Mouse (Mus musculus) heart, postnatal 0 days (tissue): ENCODE measurements around the gene 4930432K21Rik. TPM values are rescaled to one million over a fixed set of nuclear protein-coding genes. Genes with fewer than 3 reads are reported as not detected.
A peak's percentile ranks its signal among the peaks of the same experiment; 100 is the strongest.

Experiments
- ATAC-seq: fragments of 200-750 bp; cut with Nextera tagmentation; 2 replicates; pipeline ENCODE4 v1.8.0; 2017; ENCODE audit warnings: low read depth, moderate number of reproducible peaks, moderate library complexity; ENCODE audit not compliant: insufficient read depth
- DNase-seq: peaks from one replicate; pipeline ENCODE4 v3.0.0-alpha.2; 2016; ENCODE audit warnings: low spot score
- H3K27ac ChIP-seq: fragments of 300-500 bp; sonication (generic); 2 replicates; pipeline ENCODE4 v1.5.1; 2014; ENCODE audit warnings: low read depth, mild to moderate bottlenecking
- H3K27me3 ChIP-seq: fragments of 300-500 bp; sonication (generic); 2 replicates; pipeline ENCODE4 v1.6.1; 2014; ENCODE audit warnings: low read length, mixed read lengths; ENCODE audit not compliant: control insufficient read depth, insufficient read depth
- H3K36me3 ChIP-seq: fragments of 300-500 bp; sonication (generic); replicated peaks from 2 replicates; pipeline ENCODE4 v1.6.1; 2014; ENCODE audit warnings: low read length, mixed read lengths; ENCODE audit not compliant: control insufficient read depth, insufficient read depth
- H3K4me1 ChIP-seq: fragments of 300-500 bp; sonication (generic); 2 replicates; pipeline ENCODE4 v1.6.1; 2014; ENCODE audit warnings: antibody characterized with exemption; ENCODE audit not compliant: control insufficient read depth, insufficient read depth
- H3K4me2 ChIP-seq: fragments of 300-500 bp; sonication (generic); 2 replicates; pipeline ENCODE4 v1.6.1; 2014; ENCODE audit warnings: low read depth, mild to moderate bottlenecking, low read length, moderate library complexity
- H3K4me3 ChIP-seq: fragments of 300-500 bp; sonication (generic); 2 replicates; pipeline ENCODE4 v1.5.1; 2014; ENCODE audit warnings: low read depth, low read length
- H3K9ac ChIP-seq: fragments of 300-500 bp; sonication (generic); replicated peaks from 2 replicates; pipeline ENCODE4 v1.6.1; 2014; ENCODE audit warnings: low read depth, low read length, mixed read lengths
- H3K9me3 ChIP-seq: fragments of 300-500 bp; sonication (generic); replicated peaks from 2 replicates; pipeline ENCODE4 v1.6.1; 2016; ENCODE audit warnings: low read length; ENCODE audit not compliant: control insufficient read depth
- CTCF ChIP-seq: IDR thresholded peaks from 2 replicates; pipeline ENCODE4 v1.5.1; 2016; ENCODE audit warnings: antibody characterized with exemption, control low read depth, low read depth
- EP300 ChIP-seq: IDR thresholded peaks from 2 replicates; pipeline ENCODE4 v1.6.1; 2016; ENCODE audit warnings: antibody characterized with exemption, low read depth
- WGBS: fragments of 180-500 bp; shearing (Covaris S2); extraction: QIAGEN DNeasy Blood & Tissue Kit; methylation state at CpG from one replicate; pipeline ENCODE4 v1.1.7; 2014; 5-methylcytosine and 5-hydroxymethylcytosine counted together
- polyA plus RNA-seq: library from polyadenylated mRNA; unstranded; fragments of >200 nt; fragmentation: Nextera tagmentation; extraction: Ambion mirVana; gene quantifications from 2 replicates; pipeline ENCODE4 v1.2.1, GENCODE M21; 2015
- total RNA-seq: library from RNA; depleted of rRNA; stranded (reverse); fragments of >200 nt; gene quantifications from 2 replicates; pipeline ENCODE4 v1.2.3, GENCODE M21; 2014; ENCODE audit warnings: low replicate concordance

The 4930432K21Rik gene
- total and polyA plus RNA-seq, 2 experiments from 2014 or later, result 0.48 TPM; not detected in 1

DNA sequence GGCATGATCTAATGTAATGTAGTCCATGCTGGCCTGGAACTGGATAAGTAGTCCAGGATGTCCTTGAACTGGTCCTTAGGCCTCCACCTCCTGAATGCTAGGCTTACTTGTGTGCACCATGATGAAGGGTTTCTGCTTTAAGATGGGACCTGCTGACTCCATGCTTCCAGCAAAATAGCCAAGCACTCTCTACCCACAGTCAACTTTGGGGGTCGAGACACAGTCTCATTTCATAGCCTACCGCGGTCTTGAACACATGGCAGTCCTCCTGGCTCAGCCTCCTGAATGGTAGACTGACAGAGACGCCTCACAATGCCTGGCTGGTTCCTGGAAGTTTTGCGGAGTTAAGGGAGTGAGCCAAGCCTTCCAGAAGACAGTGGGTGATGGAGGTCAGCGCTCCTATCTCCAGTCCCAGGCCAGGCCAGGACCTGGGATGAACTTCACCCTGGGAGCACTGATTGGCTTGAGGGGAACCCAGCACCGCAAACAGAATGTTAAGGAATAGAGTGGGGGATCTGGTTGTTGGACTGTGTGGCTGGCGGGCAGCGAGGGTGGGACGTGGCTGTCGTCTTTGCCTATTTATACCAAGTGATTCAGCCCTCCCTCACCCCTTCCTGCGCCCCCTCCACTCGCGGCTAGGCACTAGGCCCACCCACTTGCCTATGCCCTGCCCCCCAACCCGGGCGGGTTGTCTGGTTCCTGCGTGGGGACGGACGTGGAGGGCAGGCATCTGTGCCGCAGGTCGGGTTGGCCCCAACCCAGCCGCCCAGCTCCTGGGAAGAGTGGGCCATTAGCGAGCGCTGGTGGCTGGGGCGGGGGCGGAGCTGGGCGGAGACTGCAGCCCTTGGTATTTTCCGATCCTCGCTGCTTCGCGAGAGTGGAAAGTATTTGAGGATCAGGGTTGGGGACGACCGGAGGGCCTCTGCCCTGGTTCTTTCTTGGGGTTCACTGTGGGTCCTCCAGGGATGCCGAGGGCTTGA lies 55.4 kb downstream of the 4930432K21Rik start:
- H3K9ac ChIP-seq, result peak overlapping the region; percentile 90
- H3K9me3 ChIP-seq, result no peaks in the 10 kb centered on the region
- WGBS, result 3% methylated on average over 33 of the region's 34 CpGs
- peaks cover 32% of the 10 kb centered on the region for H3K36me3 ChIP-seq
- TF ChIP-seq EP300 (no peak), CTCF (no peak)
- H3K4me3 ChIP-seq, result peak overlapping the region; percentile 79
- no peaks in the 10 kb centered on the region for H3K27me3 ChIP-seq
- peaks cover 45% of the 10 kb centered on the region for H3K4me1 ChIP-seq
- peak; percentile 66 for ATAC-seq
- H3K4me2 ChIP-seq, result peak overlapping the region; percentile 85
- DNase-seq, result peak; percentile 87
- H3K27ac ChIP-seq, result peak overlapping the region; percentile 99

DNA sequence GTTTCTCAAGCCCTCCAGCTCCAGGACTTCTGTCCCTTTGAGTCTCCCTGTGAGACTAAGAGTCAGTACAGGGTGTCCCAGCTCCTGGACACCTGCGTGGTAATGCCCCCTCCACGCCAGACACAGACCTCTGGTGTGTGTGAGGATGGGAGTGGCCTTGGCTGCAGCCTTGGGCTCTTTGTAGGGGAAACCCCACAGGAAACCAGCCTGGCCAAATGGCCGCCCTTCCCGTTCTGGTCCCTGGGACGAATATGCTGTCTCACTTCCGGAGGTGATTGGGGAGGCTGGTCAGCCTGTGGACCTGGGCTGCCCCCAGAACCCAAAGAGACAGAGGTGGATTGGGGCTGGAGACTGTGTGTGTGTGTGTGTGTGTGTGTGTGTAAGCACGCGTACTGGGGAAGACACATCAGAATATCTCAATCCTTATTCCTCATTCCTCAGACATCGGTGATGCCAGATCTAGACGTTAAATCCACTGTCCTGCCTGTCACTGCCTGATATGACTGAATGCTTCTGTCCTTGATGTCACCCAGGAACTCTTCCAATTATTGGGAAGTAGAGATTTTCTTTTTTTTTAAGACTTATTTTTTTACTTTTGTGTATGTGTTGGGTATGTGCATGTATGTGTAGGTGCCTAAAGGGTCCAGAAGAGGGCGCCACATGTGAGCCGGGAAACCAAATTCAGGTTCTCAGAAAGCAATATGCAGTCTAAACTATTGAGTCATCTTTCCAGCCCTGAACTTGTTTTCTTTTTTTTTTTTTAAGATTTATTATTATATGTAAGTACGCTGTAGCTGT lies 56.3 kb downstream of the 4930432K21Rik start:
- Histone ChIP-seq H3K4me1 (peaks cover 45% of the 10 kb centered on the region), H3K27me3 (no peaks in the 10 kb centered on the region), H3K27ac (peak overlapping the region; percentile 99), H3K4me3 (peak overlapping the region; percentile 79), H3K9ac (peak overlapping the region; percentile 90), H3K4me2 (peak overlapping the region; percentile 85), H3K9me3 (no peaks in the 10 kb centered on the region), H3K36me3 (peaks cover 41% of the 10 kb centered on the region)
- TF ChIP-seq EP300 (peak; percentile 96), CTCF (peak; percentile 46)
- WGBS, result 37% methylated on average over 13 of the region's 13 CpGs
- DNase-seq (peak; percentile 85), ATAC-seq (peak; percentile 52)

DNA sequence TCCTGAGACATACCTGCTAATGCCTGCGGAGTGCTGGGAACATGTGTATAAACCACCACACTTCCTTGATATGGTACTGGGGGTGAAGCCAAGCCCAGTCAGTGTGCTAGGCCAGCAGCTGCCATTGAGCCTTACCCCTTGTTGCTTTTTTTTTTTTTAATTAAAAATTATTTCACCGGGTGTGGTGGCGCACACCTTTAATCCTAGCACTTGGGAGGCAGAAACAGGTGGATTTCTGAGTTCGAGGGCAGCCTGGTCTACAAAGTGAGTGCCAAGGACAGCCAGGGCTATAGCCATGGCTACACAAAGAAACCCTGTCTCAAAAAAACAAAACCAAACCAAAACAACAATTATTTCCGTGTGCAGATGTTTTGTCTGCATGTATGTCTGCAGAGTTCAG lies 57.2 kb downstream of the 4930432K21Rik start:
- no peak for TF ChIP-seq CTCF
- no peak for TF ChIP-seq EP300
- H3K4me2 ChIP-seq, result no peak overlapping the region

DNA sequence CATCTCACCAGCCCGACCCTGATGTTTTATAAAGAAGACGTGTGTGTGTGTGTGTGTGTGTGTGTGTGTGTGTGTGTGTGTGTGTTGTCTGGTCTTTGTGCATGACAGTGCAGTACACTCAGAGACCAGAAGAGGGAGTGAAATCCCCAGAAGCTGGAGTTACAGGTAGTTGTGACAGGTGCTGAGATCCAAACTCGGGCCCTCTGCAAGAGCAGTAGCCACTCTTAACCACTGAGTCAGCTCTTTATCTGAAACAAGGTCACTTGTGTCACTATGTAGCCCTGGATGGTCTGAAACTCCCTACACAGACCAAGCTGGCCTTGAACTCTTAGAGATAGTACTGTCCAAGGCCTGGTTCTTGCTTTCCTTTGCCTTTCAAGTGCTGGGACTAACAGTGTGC lies 58.8 kb downstream of the 4930432K21Rik start:
- Histone ChIP-seq H3K4me3 (no peak overlapping the region), H3K27me3 (no peaks in the 10 kb centered on the region), H3K9ac (no peak overlapping the region), H3K4me2 (no peak overlapping the region), H3K27ac (peak overlapping the region; percentile 76), H3K36me3 (peaks cover 58% of the 10 kb centered on the region), H3K4me1 (peaks cover 41% of the 10 kb centered on the region), H3K9me3 (no peaks in the 10 kb centered on the region)
- WGBS, result 91% methylated on average over 3 of the region's 3 CpGs
- no peak for DNase-seq
- no peak for ATAC-seq
- TF ChIP-seq CTCF (0 out of 2 replicates have a peak, but pooled peaks have one; percentile 10), EP300 (no peak)

More for the DNA sequence above, 57.2 kb downstream of the 4930432K21Rik start:
- Histone ChIP-seq H3K4me1 (peaks cover 43% of the 10 kb centered on the region), H3K27me3 (no peaks in the 10 kb centered on the region), H3K36me3 (peaks cover 50% of the 10 kb centered on the region), H3K27ac (peak overlapping the region; percentile 99; the same call in 1 of the 2 replicates), H3K9me3 (no peaks in the 10 kb centered on the region), H3K9ac (no peak overlapping the region), H3K4me3 (no peak overlapping the region)
- ATAC-seq (no peak), DNase-seq (no peak)
- WGBS, result 88% methylated on average over 5 of the region's 5 CpGs

DNA sequence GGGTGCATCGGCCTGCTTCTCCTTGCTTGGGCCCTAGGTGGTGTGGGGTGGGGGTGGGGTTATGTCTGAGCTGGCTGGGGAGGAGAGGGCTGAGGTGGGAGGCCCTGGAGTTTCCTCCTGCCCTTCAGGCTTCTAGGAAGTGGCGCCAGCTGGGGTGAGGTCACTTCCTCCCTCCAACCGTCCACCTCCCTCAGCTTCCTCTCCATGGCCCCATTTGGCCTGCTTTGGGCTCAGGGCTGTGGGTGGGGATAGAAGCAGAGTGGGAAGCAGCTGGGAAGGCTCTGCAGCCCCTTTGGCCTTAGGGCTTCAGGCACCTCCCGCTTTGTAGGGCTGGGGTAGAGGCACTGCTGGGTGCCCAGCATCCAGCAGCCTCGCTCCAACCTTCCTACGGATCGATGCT lies 60.0 kb downstream of the 4930432K21Rik start:
- DNase-seq (peak; percentile 75), ATAC-seq (peak; percentile 8; the same call in 1 of the 2 replicates)
- no peak overlapping the region for H3K4me3 ChIP-seq
- TF ChIP-seq CTCF (no peak), EP300 (peak; percentile 70; the same call in 1 of the 2 replicates)
- no peaks in the 10 kb centered on the region for H3K9me3 ChIP-seq
- no peaks in the 10 kb centered on the region for H3K27me3 ChIP-seq
- peak overlapping the region; percentile 5; the same call in 1 of the 2 replicates for H3K4me2 ChIP-seq
- WGBS, result 56% methylated on average over 7 of the region's 7 CpGs
- H3K9ac ChIP-seq, result peak overlapping the region; percentile 8; the same call in 1 of the 2 replicates
- peaks cover 70% of the 10 kb centered on the region for H3K36me3 ChIP-seq
- peak overlapping the region; percentile 76 for H3K27ac ChIP-seq
- peaks cover 30% of the 10 kb centered on the region for H3K4me1 ChIP-seq
